In the genomic region with DNA sequence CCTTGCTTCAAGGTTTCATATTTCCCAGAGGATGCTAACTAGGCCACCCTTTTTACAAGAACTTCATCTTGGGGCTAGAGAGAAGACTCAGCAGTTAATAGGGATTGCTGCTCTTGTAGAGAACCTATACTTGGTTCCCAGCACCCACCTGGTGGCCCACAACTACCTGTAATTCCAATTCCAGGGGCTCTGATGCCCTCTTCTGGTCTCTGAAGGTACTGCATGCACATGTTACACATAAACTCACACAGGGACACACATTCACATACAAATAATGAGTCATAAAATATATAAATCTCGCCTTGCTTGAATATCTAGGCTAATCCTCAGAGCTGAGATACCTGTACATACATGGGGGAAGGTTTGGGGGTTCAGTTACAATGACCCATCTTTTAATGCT, we compare ENCODE assay signal across 10 mouse cellular contexts.
"Had no signal": no experiment of that assay in that cellular context is flagged by ENCODE, and none has a peak within 500 bp of the region (broad histone marks: within the 10 kb centered on the region; RNA-seq: fewer than 3 reads in every experiment).

No protein-coding gene starts in this region.

- H3K4me2 ChIP-seq: limb, embryonic 15.5 days; liver, embryonic 13.5 days; midbrain, embryonic 13.5 days; neural tube, embryonic 12.5 days had no signal

- DNase-seq: kidney, adult 8-10 months; kidney, postnatal 36 days; liver, embryonic 13.5 days; lung, adult 18-20 months; thymus, postnatal 4 days had no signal

- H3K9ac ChIP-seq: limb, embryonic 15.5 days; liver, embryonic 13.5 days; midbrain, embryonic 13.5 days; neural tube, embryonic 12.5 days had no signal

- H3K27me3 ChIP-seq: limb, embryonic 15.5 days; liver, embryonic 13.5 days; midbrain, embryonic 13.5 days; neural tube, embryonic 12.5 days had no signal

- H3K4me1 ChIP-seq: liver, embryonic 13.5 days; neural tube, embryonic 12.5 days had no signal

- ATAC-seq: midbrain, embryonic 13.5 days had no signal

- H3K9me3 ChIP-seq: limb, embryonic 15.5 days had no signal

- H3K36me3 ChIP-seq: limb, embryonic 15.5 days; liver, embryonic 13.5 days; neural tube, embryonic 12.5 days had no signal

- H3K4me3 ChIP-seq: limb, embryonic 15.5 days; liver, embryonic 13.5 days; midbrain, embryonic 13.5 days; myocyte; neural tube, embryonic 12.5 days had no signal

- H3K27ac ChIP-seq: limb, embryonic 15.5 days; liver, embryonic 13.5 days; midbrain, embryonic 13.5 days; neural tube, embryonic 12.5 days; stomach, postnatal 0 days had no signal
